Mouse (Mus musculus) hindbrain, embryonic 13.5 days (tissue): ENCODE results near the gene Mettl5. TPM values are rescaled to one million over a fixed set of nuclear protein-coding genes. Genes with fewer than 3 reads are reported as not detected.

ENCODE experiments used
- ATAC-seq: fragments of 200-750 bp; cut with Nextera tagmentation; 2 replicates; pipeline ENCODE4 v1.8.0; 2017; ENCODE audit warnings: moderate TSS enrichment; ENCODE audit not compliant: low FRiP score
- H3K27ac ChIP-seq: fragments of 300-500 bp; sonication (generic); 2 replicates; pipeline ENCODE4 v1.5.1; 2015; ENCODE audit warnings: inconsistent platforms, mild to moderate bottlenecking, moderate library complexity
- H3K27me3 ChIP-seq: fragments of 300-500 bp; sonication (generic); 2 replicates; pipeline ENCODE4 v1.6.1; 2015; ENCODE audit warnings: mild to moderate bottlenecking, inconsistent platforms
- H3K36me3 ChIP-seq: fragments of 300-500 bp; sonication (generic); 2 replicates; pipeline ENCODE4 v1.6.1; 2015; ENCODE audit warnings: mild to moderate bottlenecking, inconsistent platforms
- H3K4me1 ChIP-seq: fragments of 300-500 bp; sonication (generic); replicated peaks from 2 replicates; pipeline ENCODE4 v1.6.1; 2015; ENCODE audit warnings: inconsistent platforms
- H3K4me2 ChIP-seq: fragments of 300-500 bp; sonication (generic); 2 replicates; pipeline ENCODE4 v1.6.1; 2015; ENCODE audit warnings: inconsistent platforms, mild to moderate bottlenecking, moderate library complexity
- H3K4me3 ChIP-seq: fragments of 300-500 bp; sonication (generic); 2 replicates; pipeline ENCODE4 v1.5.1; 2015; ENCODE audit warnings: mild to moderate bottlenecking, inconsistent platforms
- H3K9ac ChIP-seq: fragments of 300-500 bp; sonication (generic); 2 replicates; pipeline ENCODE4 v1.6.1; 2015; ENCODE audit warnings: mild to moderate bottlenecking, inconsistent platforms
- H3K9me3 ChIP-seq: fragments of 300-500 bp; sonication (generic); 2 replicates; pipeline ENCODE4 v1.6.1; 2016; ENCODE audit warnings: inconsistent platforms
- WGBS: fragments of 180-500 bp; shearing (Covaris S2); methylation state at CpG from one replicate; pipeline ENCODE4 v1.1.7; 2015; 5-methylcytosine and 5-hydroxymethylcytosine counted together
- polyA plus RNA-seq: library from polyadenylated mRNA; unstranded; fragments of >200 nt; fragmentation: Nextera tagmentation; extraction: Ambion mirVana; gene quantifications from 2 replicates; pipeline ENCODE4 v1.2.1, GENCODE M21; 2015

Gene Mettl5
- polyA plus RNA-seq, 1 experiment from 2014 or later: 30.4 TPM

GRCm38 (mm10) chr2:69849215-69849614 is 36.2 kb downstream of the Mettl5 start:
- no peak overlapping the region for H3K9ac ChIP-seq
- H3K9me3 ChIP-seq: no peaks in the 10 kb centered on the region
- H3K27me3 ChIP-seq: no peaks in the 10 kb centered on the region
- H3K4me3 ChIP-seq: no peak overlapping the region
- no peaks in the 10 kb centered on the region for H3K4me1 ChIP-seq
- WGBS: 75% methylated on average over 6 of the region's 6 CpGs
- H3K4me2 ChIP-seq: no peak overlapping the region
- H3K36me3 ChIP-seq: no peaks in the 10 kb centered on the region
- ATAC-seq: no peak
- H3K27ac ChIP-seq: no peak overlapping the region

DNA sequence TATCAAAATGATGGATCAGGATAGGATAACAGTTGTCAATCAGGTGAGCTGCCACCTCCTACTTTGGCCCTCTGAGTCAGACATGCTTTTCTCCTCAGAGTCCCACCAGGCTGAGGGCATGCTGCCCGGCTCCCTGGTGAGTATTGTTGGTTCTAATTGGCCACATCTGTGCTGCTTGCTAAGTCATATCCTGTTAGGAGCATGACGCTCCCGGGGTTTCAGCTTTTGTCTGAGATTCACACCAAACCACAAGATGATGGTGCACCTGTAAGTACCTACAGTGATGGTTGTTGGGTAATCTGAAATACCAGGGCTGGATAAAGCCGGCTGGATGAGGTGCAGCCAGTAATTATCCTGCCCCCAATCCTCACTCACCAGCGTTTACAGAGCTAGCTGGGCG is 45.2 kb downstream of the Mettl5 start:
- no peak overlapping the region for H3K4me3 ChIP-seq
- WGBS: 48% methylated on average over 6 of the region's 6 CpGs
- H3K27ac ChIP-seq: no peak overlapping the region
- no peak for ATAC-seq
- peaks cover 10% of the 10 kb centered on the region for H3K36me3 ChIP-seq
- no peaks in the 10 kb centered on the region for H3K9me3 ChIP-seq
- no peak overlapping the region for H3K4me2 ChIP-seq
- H3K9ac ChIP-seq: no peak overlapping the region
- no peaks in the 10 kb centered on the region for H3K27me3 ChIP-seq
- H3K4me1 ChIP-seq: 0 out of 2 replicates have a peak, but pooled peaks cover 4% of the 10 kb centered on the region

DNA sequence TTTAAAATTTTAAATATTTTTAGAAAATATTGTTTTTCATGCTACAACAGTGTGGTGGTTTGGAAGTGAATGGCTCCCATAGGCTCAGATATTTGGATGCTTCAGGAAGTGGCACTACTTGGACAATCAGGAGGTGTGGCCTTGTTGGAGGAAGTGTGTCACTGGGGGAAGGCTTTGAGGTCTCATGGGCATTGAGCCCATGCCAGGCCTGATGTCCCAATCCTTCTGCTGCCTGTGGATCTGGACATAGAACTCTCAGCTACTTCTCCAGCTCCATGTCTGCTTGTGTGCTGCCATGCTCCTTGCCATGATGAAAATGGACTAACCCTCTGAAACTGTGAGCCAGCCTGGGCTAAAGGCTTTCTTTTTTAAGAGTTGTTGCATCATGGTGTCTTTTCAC is 46.7 kb downstream of the Mettl5 start:
- no peak for ATAC-seq
- H3K36me3 ChIP-seq: peaks cover 24% of the 10 kb centered on the region
- no peak overlapping the region for H3K4me3 ChIP-seq
- H3K27ac ChIP-seq: no peak overlapping the region
- H3K27me3 ChIP-seq: no peaks in the 10 kb centered on the region
- no peaks in the 10 kb centered on the region for H3K9me3 ChIP-seq
- no peak overlapping the region for H3K4me2 ChIP-seq
- no peak overlapping the region for H3K9ac ChIP-seq
- 0 out of 2 replicates have a peak, but pooled peaks cover 4% of the 10 kb centered on the region for H3K4me1 ChIP-seq

DNA sequence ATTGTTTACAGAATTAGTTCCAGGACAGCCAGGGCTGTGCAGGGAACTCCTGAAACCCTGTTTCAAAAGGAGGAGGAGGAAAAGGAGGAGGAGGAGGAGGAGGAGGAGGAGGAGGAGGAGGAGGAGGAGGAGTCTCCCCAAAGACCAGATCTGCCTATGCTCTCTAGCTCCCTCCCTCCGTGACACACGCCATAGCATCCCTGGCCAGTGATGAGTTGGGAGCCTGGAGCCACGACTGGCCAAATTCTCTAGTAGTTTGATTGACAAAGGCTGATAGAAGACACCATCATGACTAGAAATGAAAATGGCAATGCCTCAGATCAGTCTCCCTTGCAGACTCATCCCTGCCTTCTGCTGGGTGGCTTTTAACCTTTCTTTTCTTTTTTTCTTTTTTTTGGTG is 47.4 kb downstream of the Mettl5 start:
- WGBS: 33% methylated on average over 3 of the region's 3 CpGs
- H3K4me1 ChIP-seq: 0 out of 2 replicates have a peak, but pooled peaks cover 4% of the 10 kb centered on the region
- H3K27ac ChIP-seq: no peak overlapping the region
- no peak for ATAC-seq
- no peak overlapping the region for H3K9ac ChIP-seq
- peaks cover 31% of the 10 kb centered on the region for H3K36me3 ChIP-seq
- H3K4me3 ChIP-seq: no peak overlapping the region
- H3K27me3 ChIP-seq: no peaks in the 10 kb centered on the region
- H3K9me3 ChIP-seq: no peaks in the 10 kb centered on the region
- H3K4me2 ChIP-seq: no peak overlapping the region

DNA sequence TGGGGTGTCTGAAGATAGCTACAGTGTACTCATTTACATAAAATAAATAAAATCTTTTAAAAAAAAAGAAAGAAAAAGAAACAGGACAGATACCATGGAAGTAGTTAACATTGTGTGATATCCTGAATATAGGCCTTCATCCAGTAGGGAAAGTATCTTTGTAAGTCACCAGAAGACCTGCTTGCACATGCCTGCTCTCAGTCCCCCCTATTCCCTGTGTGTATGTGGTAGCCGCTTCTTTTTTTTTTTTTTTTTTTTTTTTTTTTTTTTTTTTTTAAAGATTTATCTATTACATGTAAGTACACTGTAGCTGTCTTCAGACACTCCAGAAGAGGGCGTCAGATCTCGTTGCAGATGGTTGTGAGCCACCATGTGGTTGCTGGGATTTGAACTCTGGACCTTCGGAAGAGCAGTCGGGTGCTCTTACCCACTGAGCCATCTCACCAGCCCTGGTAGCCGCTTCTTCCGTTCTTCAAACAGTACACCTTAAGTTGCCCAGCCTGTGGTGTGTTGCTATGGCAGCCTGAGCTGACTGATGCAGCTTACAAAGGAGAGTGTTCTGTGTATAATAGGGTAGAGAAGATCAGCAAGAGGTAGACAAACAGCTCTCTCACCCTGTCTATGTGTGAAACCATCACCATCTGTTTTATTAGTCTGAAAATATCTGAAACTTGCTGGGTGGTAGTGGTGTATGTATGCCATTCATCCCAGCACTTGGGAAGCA is 48.0 kb downstream of the Mettl5 start:
- no peak for ATAC-seq
- H3K4me1 ChIP-seq: 0 out of 2 replicates have a peak, but pooled peaks cover 4% of the 10 kb centered on the region

DNA sequence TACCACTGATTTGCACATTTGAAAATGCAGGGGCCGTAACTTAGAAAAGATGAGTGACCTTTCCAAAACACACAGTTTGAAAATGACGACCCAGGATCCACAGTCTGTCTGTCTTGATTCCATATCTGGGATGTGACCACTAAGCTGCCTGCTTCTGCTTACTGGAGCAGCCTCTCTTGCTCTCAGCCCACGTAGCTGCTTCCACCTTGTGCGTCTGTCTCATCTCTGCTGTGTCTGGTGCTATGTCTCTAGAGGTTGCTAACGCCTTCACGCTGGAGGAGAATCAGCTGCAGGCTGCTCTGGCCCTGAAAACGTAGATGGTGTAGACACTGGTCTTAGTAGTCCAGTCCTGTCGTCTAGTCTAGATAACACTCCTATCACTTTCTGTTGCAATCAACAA is 55.3 kb downstream of the Mettl5 start:
- Histone ChIP-seq H3K9me3 (no peaks in the 10 kb centered on the region), H3K4me3 (no peak overlapping the region), H3K9ac (no peak overlapping the region), H3K27ac (no peak overlapping the region), H3K27me3 (no peaks in the 10 kb centered on the region), H3K4me2 (no peak overlapping the region), H3K36me3 (peaks cover 67% of the 10 kb centered on the region), H3K4me1 (peaks cover 22% of the 10 kb centered on the region)
- ATAC-seq: no peak
- WGBS: 92% methylated on average over 8 of the region's 8 CpGs

More for the DNA sequence above, 48.0 kb downstream of the Mettl5 start:
- Histone ChIP-seq H3K4me2 (no peak overlapping the region), H3K27me3 (no peaks in the 10 kb centered on the region), H3K27ac (no peak overlapping the region), H3K9me3 (no peaks in the 10 kb centered on the region), H3K4me3 (no peak overlapping the region), H3K9ac (no peak overlapping the region), H3K36me3 (peaks cover 37% of the 10 kb centered on the region)
- WGBS: 73% methylated on average over 7 of the region's 7 CpGs

DNA sequence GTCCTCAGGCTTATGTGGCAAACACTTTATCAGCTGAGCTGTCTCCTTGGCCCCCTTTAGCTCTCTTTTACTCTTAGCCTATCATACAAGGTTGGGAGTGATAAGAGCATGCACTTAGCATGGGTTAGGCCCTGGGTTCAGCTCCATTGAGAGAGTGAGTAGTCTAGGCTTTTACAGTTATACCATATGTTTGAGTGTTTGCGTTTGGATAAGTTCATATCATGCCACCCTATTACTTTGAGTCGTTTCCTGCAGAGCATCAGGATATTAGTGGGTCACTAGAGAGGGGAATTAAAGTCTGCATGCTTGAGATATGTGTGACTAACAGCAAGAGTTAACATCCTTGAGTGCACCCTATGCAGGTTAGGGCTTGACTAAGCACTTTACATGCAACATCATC is 55.7 kb downstream of the Mettl5 start:
- Histone ChIP-seq H3K4me3 (no peak overlapping the region), H3K9ac (no peak overlapping the region), H3K9me3 (no peaks in the 10 kb centered on the region), H3K36me3 (peaks cover 62% of the 10 kb centered on the region), H3K27me3 (no peaks in the 10 kb centered on the region), H3K27ac (no peak overlapping the region), H3K4me2 (no peak overlapping the region), H3K4me1 (peaks cover 26% of the 10 kb centered on the region)
- WGBS: 96% methylated on average over 2 of the region's 2 CpGs
- ATAC-seq: no peak

- no peak for ATAC-seq
- H3K36me3 ChIP-seq: peaks cover 47% of the 10 kb centered on the region
- no peaks in the 10 kb centered on the region for H3K27me3 ChIP-seq
- H3K4me1 ChIP-seq: peaks cover 38% of the 10 kb centered on the region
- no peak overlapping the region for H3K27ac ChIP-seq
- H3K9ac ChIP-seq: no peak overlapping the region
- no peak overlapping the region for H3K4me3 ChIP-seq
- no peaks in the 10 kb centered on the region for H3K9me3 ChIP-seq
- H3K4me2 ChIP-seq: no peak overlapping the region
- 59% methylated on average over 7 of the region's 7 CpGs for WGBS
Observed at GRCm38 (mm10) chr2:69828031-69828430, 57.4 kb downstream of the Mettl5 start.

DNA sequence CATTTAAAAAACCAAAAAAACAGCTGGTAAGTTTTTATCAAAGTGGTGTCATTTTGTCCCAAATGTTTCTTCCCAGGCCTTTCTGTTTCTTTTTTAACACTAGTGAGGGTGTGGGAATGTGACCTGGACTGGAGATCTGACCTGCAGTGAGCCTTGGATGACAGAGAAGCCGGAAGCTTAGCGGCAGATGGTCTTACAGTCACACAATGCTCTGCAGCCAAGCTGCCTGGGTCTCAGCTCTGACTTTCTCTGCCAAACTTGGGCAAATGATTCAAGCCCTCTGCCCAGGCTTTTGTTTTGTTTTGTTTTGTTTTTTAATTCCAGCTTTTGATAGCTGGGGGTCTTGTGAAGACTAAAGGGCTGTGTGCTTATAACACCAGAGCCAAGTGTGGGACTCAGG is 59.0 kb downstream of the Mettl5 start:
- H3K27ac ChIP-seq: no peak overlapping the region; the same call in 1 of the 2 replicates

GRCm38 (mm10) chr2:69825898-69826297 is 59.5 kb downstream of the Mettl5 start:
- H3K9me3 ChIP-seq: no peaks in the 10 kb centered on the region
- 0 out of 2 replicates have a peak overlapping the region, but pooled peaks have one; percentile 26 for H3K9ac ChIP-seq
- H3K27ac ChIP-seq: peak overlapping the region; percentile 10; the same call in 1 of the 2 replicates
- no peak overlapping the region for H3K4me3 ChIP-seq
- H3K36me3 ChIP-seq: peaks cover 33% of the 10 kb centered on the region
- no peaks in the 10 kb centered on the region for H3K27me3 ChIP-seq
- H3K4me2 ChIP-seq: no peak overlapping the region
- ATAC-seq: no peak
- 85% methylated on average over 10 of the region's 10 CpGs for WGBS
- peaks cover 46% of the 10 kb centered on the region for H3K4me1 ChIP-seq

More for the DNA sequence above, 59.0 kb downstream of the Mettl5 start:
- no peaks in the 10 kb centered on the region for H3K27me3 ChIP-seq
- H3K4me2 ChIP-seq: no peak overlapping the region
- H3K4me3 ChIP-seq: no peak overlapping the region
- 60% methylated on average over 2 of the region's 2 CpGs for WGBS
- H3K9ac ChIP-seq: peak overlapping the region; percentile 26; the same call in 1 of the 2 replicates
- H3K9me3 ChIP-seq: no peaks in the 10 kb centered on the region
- H3K4me1 ChIP-seq: peaks cover 46% of the 10 kb centered on the region
- no peak for ATAC-seq
- H3K36me3 ChIP-seq: peaks cover 38% of the 10 kb centered on the region

DNA sequence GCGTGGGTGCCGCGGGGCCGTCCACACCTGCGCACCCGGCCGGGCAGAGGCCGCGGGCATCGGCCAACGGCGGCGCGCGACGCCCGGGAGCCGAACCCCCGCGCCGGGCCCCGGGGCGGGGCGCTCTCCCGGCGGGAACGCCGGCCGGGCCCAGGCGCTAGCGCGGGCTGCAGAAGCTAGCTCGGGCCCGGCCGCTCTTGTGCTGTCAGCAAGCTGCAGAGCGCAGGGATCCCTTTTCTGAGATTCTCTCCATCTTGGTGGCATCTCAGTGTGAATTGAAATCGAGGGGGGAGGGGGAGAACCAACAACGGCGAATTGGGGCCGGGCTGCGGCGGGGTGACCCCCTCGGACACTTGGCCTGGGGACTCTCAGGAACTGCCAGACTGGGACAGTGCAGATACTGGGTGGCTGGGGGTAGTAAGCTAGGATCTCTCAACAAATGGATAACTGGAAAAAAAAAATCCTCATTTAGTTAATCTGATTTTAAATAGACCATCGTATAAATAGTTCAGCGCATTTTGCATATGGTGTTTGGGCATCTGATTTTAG is 62.2 kb downstream of the Mettl5 start:
- 3% methylated on average over 36 of the region's 45 CpGs for WGBS

GRCm38 (mm10) chr2:69822361-69823128 is 62.9 kb downstream of the Mettl5 start:
- Histone ChIP-seq H3K4me1 (peaks cover 40% of the 10 kb centered on the region), H3K36me3 (peaks cover 6% of the 10 kb centered on the region; the same call in 1 of the 2 replicates), H3K4me2 (peak overlapping the region; percentile 80), H3K9me3 (no peaks in the 10 kb centered on the region), H3K27ac (peak overlapping the region; percentile 95), H3K27me3 (no peaks in the 10 kb centered on the region), H3K4me3 (peak overlapping the region; percentile 87), H3K9ac (peak overlapping the region; percentile 94)
- 1% methylated on average over 64 of the region's 80 CpGs for WGBS
- ATAC-seq: peak; percentile 80

More for the DNA sequence above, 62.2 kb downstream of the Mettl5 start:
- H3K4me2 ChIP-seq: peak overlapping the region; percentile 80
- no peaks in the 10 kb centered on the region for H3K27me3 ChIP-seq
- H3K36me3 ChIP-seq: peaks cover 9% of the 10 kb centered on the region
- peak overlapping the region; percentile 87 for H3K4me3 ChIP-seq
- peak overlapping the region; percentile 95 for H3K27ac ChIP-seq
- no peaks in the 10 kb centered on the region for H3K9me3 ChIP-seq
- peak overlapping the region; percentile 94 for H3K9ac ChIP-seq
- H3K4me1 ChIP-seq: peaks cover 43% of the 10 kb centered on the region
- ATAC-seq: peak; percentile 82
